Mouse (Mus musculus) brain, embryonic 14.5 days (tissue): Measurements from ENCODE around the gene Lamb3.

Experiments
- CTCF ChIP-seq: fragments of 200-500 bp; IDR thresholded peaks from 2 replicates; pipeline ENCODE4 v1.5.1; 2012; ENCODE audit warnings: inconsistent platforms, mild to moderate bottlenecking, moderate library complexity, borderline replicate concordance; ENCODE audit not compliant: insufficient read depth, insufficient read length; ENCODE audit errors: extremely low read depth
- POLR2A ChIP-seq: fragments of 200-500 bp; IDR thresholded peaks from 2 replicates; pipeline ENCODE4 v1.6.1; 2012; ENCODE audit warnings: mild to moderate bottlenecking, inconsistent platforms, borderline replicate concordance; ENCODE audit not compliant: poor library complexity, insufficient read depth, insufficient read length, severe bottlenecking; ENCODE audit errors: extremely low read depth

- TF ChIP-seq CTCF (no peak), POLR2A (no peak)
Observed at GRCm38 (mm10) chr1:193293039-193293438, 85.5 kb downstream of the Lamb3 start.
